Mouse (Mus musculus) heart, embryonic 12.5 days (tissue): ENCODE results near the gene Nol10. TPM values are rescaled to one million over a fixed set of nuclear protein-coding genes. Genes with fewer than 3 reads are reported as not detected.

Source experiments
- ATAC-seq: fragments of 200-750 bp; cut with Nextera tagmentation; 2 replicates; pipeline ENCODE4 v1.8.0; 2017; ENCODE audit warnings: moderate TSS enrichment, moderate library complexity; ENCODE audit not compliant: insufficient number of reproducible peaks, low FRiP score
- H3K27ac ChIP-seq: fragments of 300-500 bp; sonication (generic); 2 replicates; pipeline ENCODE4 v1.5.1; 2016; ENCODE audit warnings: mild to moderate bottlenecking, moderate library complexity; ENCODE audit not compliant: poor library complexity, severe bottlenecking
- H3K27me3 ChIP-seq: fragments of 300-500 bp; sonication (generic); replicated peaks from 2 replicates; pipeline ENCODE4 v1.6.1; 2016; ENCODE audit warnings: mild to moderate bottlenecking, moderate library complexity
- H3K36me3 ChIP-seq: fragments of 300-500 bp; sonication (generic); 2 replicates; pipeline ENCODE4 v1.6.1; 2016; ENCODE audit warnings: mild to moderate bottlenecking, moderate library complexity
- H3K4me1 ChIP-seq: fragments of 300-500 bp; sonication (generic); replicated peaks from 2 replicates; pipeline ENCODE4 v1.6.1; 2016; ENCODE audit warnings: mild to moderate bottlenecking
- H3K4me2 ChIP-seq: fragments of 300-500 bp; sonication (generic); 2 replicates; pipeline ENCODE4 v1.6.1; 2016; ENCODE audit warnings: mild to moderate bottlenecking, moderate library complexity
- H3K4me3 ChIP-seq: fragments of 300-500 bp; sonication (generic); 2 replicates; pipeline ENCODE4 v1.5.1; 2016; ENCODE audit warnings: mild to moderate bottlenecking
- H3K9ac ChIP-seq: fragments of 300-500 bp; sonication (generic); 2 replicates; pipeline ENCODE4 v1.6.1; 2016; ENCODE audit warnings: mild to moderate bottlenecking, moderate library complexity
- H3K9me3 ChIP-seq: fragments of 300-500 bp; sonication (generic); replicated peaks from 2 replicates; pipeline ENCODE4 v1.6.1; 2016; ENCODE audit warnings: mild to moderate bottlenecking, moderate library complexity
- WGBS: fragments of 180-500 bp; shearing (Covaris S2); methylation state at CpG from one replicate; pipeline ENCODE4 v1.1.7; 2016; 5-methylcytosine and 5-hydroxymethylcytosine counted together
- polyA plus RNA-seq: library from polyadenylated mRNA; unstranded; fragments of >200 nt; fragmentation: Nextera tagmentation; extraction: Ambion mirVana; gene quantifications from 2 replicates; pipeline ENCODE4 v1.2.1, GENCODE M21; 2016

Gene Nol10
- polyA plus RNA-seq, 1 experiment from 2014 or later = 18.3 TPM

GRCm38 (mm10) chr12:17411797-17412526 is 63.7 kb downstream of the Nol10 start:
- Histone ChIP-seq H3K27me3 (no peaks in the 10 kb centered on the region), H3K4me2 (no peak overlapping the region), H3K36me3 (peaks cover 37% of the 10 kb centered on the region), H3K9ac (no peak overlapping the region), H3K27ac (no peak overlapping the region), H3K4me1 (peaks cover 15% of the 10 kb centered on the region), H3K4me3 (no peak overlapping the region), H3K9me3 (no peaks in the 10 kb centered on the region)
- no peak for ATAC-seq
- WGBS = 39% methylated on average over 12 of the region's 12 CpGs

GRCm38 (mm10) chr12:17414734-17415133 is 66.5 kb downstream of the Nol10 start:
- 88% methylated on average over 7 of the region's 7 CpGs for WGBS
- H3K27me3 ChIP-seq = no peaks in the 10 kb centered on the region
- peaks cover 18% of the 10 kb centered on the region for H3K4me1 ChIP-seq
- no peak overlapping the region for H3K4me3 ChIP-seq
- no peaks in the 10 kb centered on the region for H3K9me3 ChIP-seq
- H3K9ac ChIP-seq = no peak overlapping the region
- H3K4me2 ChIP-seq = no peak overlapping the region
- ATAC-seq = no peak
- H3K36me3 ChIP-seq = peaks cover 42% of the 10 kb centered on the region
- H3K27ac ChIP-seq = no peak overlapping the region

- Histone ChIP-seq H3K4me1 (peaks cover 17% of the 10 kb centered on the region), H3K27ac (no peak overlapping the region), H3K4me3 (no peak overlapping the region), H3K27me3 (no peaks in the 10 kb centered on the region), H3K9ac (no peak overlapping the region), H3K4me2 (no peak overlapping the region), H3K36me3 (peaks cover 67% of the 10 kb centered on the region), H3K9me3 (no peaks in the 10 kb centered on the region)
- WGBS = 11% methylated on average over 3 of the region's 3 CpGs
- ATAC-seq = no peak
Measured at GRCm38 (mm10) chr12:17420168-17420810, 72.0 kb downstream of the Nol10 start.

DNA sequence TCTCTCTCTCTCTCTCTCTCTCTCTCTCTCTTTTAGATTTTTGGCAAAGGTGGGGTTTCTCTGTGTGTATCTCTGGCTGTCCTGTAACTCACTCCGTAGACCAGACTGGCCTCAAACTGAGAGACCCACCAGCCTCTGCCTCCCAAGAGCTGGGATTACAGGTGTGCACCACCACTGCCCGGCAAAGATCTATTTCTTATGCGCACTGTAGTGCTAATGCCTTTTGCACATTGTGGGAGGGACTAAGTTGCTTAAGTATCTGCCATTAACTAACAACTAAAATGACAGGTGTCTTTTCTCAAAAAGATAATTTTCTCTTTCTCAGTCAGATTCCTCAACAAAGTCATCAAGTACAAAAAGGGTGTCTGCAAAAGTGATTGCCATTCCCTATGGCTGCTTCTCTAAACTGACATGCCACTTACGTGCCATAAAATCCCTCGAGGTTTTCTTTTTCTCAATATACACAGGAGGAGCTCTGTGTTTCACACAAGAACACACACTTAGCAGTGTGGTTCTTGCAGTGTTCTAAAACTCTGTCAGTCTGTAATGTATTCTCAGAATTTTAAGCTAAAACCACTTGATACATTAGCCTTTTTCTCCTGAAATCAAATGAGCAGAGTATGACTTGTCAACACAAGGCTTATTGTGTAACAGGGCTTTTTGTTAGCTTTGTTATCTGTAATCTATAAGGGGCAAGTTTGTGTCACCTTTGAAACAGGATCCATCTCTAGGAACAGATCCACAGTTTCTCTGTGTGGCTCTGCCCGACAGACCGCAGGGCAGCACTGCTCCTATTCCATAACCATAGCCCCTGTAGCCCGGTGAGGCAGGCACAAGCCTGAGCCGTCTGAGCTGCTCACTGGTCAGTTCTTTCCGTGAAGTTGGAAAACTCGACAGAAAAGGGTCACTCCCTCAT is 77.3 kb downstream of the Nol10 start:
- Histone ChIP-seq H3K36me3 (peaks cover 73% of the 10 kb centered on the region), H3K4me2 (no peak overlapping the region), H3K4me3 (no peak overlapping the region), H3K4me1 (peaks cover 7% of the 10 kb centered on the region), H3K9ac (no peak overlapping the region), H3K9me3 (no peaks in the 10 kb centered on the region), H3K27me3 (no peaks in the 10 kb centered on the region), H3K27ac (no peak overlapping the region)
- ATAC-seq = no peak
- WGBS = 81% methylated on average over 11 of the region's 11 CpGs

DNA sequence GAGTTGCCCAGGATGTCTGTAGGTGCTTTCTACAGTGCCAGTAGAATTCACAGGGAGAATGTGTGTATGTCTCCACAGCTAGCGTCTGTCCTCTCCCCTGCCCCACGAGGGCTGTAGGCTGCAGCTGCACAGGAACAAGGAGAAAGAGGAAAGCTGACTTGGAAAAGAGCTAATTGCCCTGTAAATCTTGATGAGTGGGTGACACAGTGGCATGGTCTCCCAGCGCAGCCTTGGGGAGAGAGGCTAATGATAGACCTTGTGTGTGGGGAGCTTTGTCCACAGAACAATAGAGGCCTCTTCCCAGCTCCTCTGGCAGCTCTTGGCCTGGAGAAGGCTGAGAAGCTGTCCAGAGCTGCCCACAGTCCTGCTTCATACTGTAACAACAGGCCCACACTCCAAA is 78.5 kb downstream of the Nol10 start:
- H3K27ac ChIP-seq = no peak overlapping the region
- no peak overlapping the region for H3K4me3 ChIP-seq
- no peak overlapping the region for H3K4me2 ChIP-seq
- no peaks in the 10 kb centered on the region for H3K4me1 ChIP-seq
- peaks cover 70% of the 10 kb centered on the region for H3K36me3 ChIP-seq
- no peaks in the 10 kb centered on the region for H3K9me3 ChIP-seq
- no peak for ATAC-seq
- 83% methylated on average over 3 of the region's 3 CpGs for WGBS
- H3K9ac ChIP-seq = no peak overlapping the region
- no peaks in the 10 kb centered on the region for H3K27me3 ChIP-seq

- Histone ChIP-seq H3K9me3 (no peaks in the 10 kb centered on the region), H3K36me3 (peaks cover 50% of the 10 kb centered on the region), H3K27me3 (no peaks in the 10 kb centered on the region), H3K4me2 (no peak overlapping the region), H3K4me1 (no peaks in the 10 kb centered on the region), H3K9ac (no peak overlapping the region), H3K4me3 (no peak overlapping the region), H3K27ac (no peak overlapping the region)
- no peak for ATAC-seq
- 86% methylated on average over 2 of the region's 2 CpGs for WGBS
Measured at GRCm38 (mm10) chr12:17430578-17430977, 82.3 kb downstream of the Nol10 start.

DNA sequence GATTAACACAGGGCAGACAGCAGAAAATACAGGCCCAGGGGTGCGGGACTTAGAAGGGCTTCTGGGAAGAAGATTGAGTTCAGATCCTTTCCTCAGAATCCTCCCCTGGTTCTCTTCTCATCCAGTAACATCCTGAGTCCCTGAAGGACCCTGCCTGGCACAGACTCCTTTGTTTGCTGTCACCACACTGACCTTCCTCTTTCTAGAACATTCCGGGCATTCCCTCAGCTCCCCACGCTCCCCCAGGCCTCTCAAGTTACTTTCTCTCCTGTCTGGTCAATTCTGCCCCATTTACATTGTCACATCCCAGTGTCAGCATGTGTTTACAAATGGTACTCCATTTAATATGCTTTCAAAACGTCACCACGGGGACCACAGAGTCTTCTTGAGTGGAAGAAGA is 82.9 kb downstream of the Nol10 start:
- Histone ChIP-seq H3K27ac (no peak overlapping the region), H3K4me2 (no peak overlapping the region), H3K9me3 (no peaks in the 10 kb centered on the region), H3K4me3 (no peak overlapping the region), H3K4me1 (no peaks in the 10 kb centered on the region), H3K36me3 (peaks cover 45% of the 10 kb centered on the region), H3K27me3 (no peaks in the 10 kb centered on the region), H3K9ac (no peak overlapping the region)
- ATAC-seq = no peak
- 80% methylated on average over 5 of the region's 5 CpGs for WGBS

DNA sequence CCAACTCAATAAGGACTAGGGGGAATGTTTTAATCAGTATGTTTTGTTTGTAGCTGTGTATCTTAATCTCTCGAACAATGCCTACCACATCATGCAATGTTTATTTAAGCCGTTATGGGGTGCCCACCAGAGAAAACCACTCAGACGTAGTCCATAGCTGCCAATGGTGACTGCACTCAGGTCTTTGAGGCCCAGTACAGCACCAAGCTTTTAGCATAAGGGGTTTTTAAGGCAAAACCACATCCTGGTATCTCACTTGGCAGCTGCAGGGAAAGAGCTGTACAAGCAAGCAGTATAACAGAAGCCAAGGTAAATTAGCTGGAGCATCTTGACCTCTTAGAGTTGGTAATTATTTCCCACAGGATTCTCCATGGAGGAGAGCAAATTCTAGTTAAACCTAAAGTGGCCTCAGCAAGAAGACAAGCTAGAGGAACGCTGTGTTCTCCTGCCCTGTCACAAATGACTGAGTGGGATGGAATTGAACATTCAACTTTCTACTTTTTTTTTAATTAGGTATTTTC is 83.6 kb downstream of the Nol10 start:
- H3K27me3 ChIP-seq = no peaks in the 10 kb centered on the region
- H3K9ac ChIP-seq = no peak overlapping the region
- no peak for ATAC-seq
- no peaks in the 10 kb centered on the region for H3K4me1 ChIP-seq
- H3K4me3 ChIP-seq = no peak overlapping the region
- no peak overlapping the region for H3K4me2 ChIP-seq
- WGBS = 81% methylated on average over 4 of the region's 4 CpGs
- no peak overlapping the region for H3K27ac ChIP-seq
- peaks cover 40% of the 10 kb centered on the region for H3K36me3 ChIP-seq
- no peaks in the 10 kb centered on the region for H3K9me3 ChIP-seq

DNA sequence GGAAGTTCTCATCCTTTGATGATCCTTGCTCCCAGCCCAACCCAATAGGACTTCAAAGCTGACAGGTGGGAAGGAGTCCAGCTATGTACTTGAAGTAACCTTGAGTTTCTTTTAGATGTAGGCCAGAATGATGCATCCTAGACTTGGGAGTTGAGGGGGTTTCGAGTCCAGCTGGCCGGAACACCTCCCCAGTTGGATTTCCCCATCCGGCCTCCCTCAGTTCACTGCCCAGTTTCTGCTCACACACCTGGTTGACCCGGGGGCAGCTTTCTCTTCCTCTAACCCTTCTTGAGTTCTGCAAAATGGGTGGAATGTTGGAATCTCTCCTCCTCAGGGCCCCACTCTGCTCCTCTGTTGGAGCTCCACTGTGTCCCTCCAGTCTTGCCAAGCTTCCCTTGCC is 85.5 kb downstream of the Nol10 start:
- Histone ChIP-seq H3K4me2 (no peak overlapping the region), H3K27me3 (no peaks in the 10 kb centered on the region), H3K9me3 (no peaks in the 10 kb centered on the region), H3K27ac (no peak overlapping the region), H3K36me3 (peaks cover 27% of the 10 kb centered on the region), H3K9ac (no peak overlapping the region), H3K4me1 (no peaks in the 10 kb centered on the region), H3K4me3 (no peak overlapping the region)
- 93% methylated on average over 4 of the region's 4 CpGs for WGBS
- no peak for ATAC-seq

DNA sequence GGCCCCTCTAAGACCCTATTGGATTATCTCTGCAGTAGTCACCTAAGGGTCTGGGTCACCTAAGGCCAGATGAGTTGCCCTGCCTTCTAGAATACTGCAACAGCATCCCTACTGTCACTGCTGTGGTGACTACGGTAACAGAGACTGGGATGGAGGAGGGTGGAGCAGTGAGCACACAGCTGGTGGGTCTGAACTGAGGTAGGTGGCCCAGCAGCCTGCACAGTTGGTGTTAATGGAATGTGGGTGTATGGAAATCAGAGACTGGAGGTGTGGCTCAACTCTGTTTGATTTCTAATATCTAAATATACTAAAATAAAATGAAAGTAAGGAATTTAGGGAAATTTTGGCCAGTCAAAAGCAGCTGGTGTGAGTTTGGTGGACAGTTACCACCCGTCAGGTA is 88.2 kb downstream of the Nol10 start:
- H3K27me3 ChIP-seq = no peaks in the 10 kb centered on the region

DNA sequence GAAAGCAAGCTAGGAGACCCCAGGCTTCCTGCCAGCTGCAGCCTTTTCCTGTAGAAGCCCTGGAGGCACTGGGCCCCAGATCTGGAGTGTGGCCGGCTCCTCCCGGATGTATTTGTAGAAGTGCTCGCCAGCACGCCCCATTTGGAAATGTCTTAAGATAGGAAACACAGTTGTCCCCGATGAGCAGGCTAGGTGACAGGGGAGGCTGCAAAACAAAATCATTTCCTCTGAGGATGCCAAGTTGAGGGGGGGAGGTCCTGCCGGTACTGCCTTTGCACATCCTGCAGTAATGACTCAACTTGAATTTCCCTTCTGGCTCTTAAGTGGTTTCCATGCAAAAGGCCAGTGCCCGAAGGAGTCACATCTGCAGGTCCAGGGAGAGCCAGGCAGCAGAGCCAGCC is 92.0 kb downstream of the Nol10 start:
- Histone ChIP-seq H3K36me3 (no peaks in the 10 kb centered on the region), H3K4me2 (no peak overlapping the region), H3K9ac (no peak overlapping the region), H3K4me3 (no peak overlapping the region), H3K9me3 (no peaks in the 10 kb centered on the region), H3K4me1 (peaks cover 12% of the 10 kb centered on the region; the same call in 1 of the 2 replicates), H3K27me3 (no peaks in the 10 kb centered on the region), H3K27ac (peak overlapping the region; percentile 32)
- 46% methylated on average over 7 of the region's 7 CpGs for WGBS
- ATAC-seq = peak; percentile 69

More for the DNA sequence above, 88.2 kb downstream of the Nol10 start:
- no peak overlapping the region for H3K9ac ChIP-seq
- H3K4me2 ChIP-seq = no peak overlapping the region
- no peaks in the 10 kb centered on the region for H3K9me3 ChIP-seq
- peaks cover 9% of the 10 kb centered on the region; the same call in 1 of the 2 replicates for H3K4me1 ChIP-seq
- no peak overlapping the region for H3K27ac ChIP-seq
- peaks cover 11% of the 10 kb centered on the region for H3K36me3 ChIP-seq
- H3K4me3 ChIP-seq = no peak overlapping the region
- ATAC-seq = no peak
- WGBS = 86% methylated on average over 2 of the region's 2 CpGs
